Mouse (Mus musculus): ENCODE measurements around the gene Tcstv3. TPM values are rescaled to one million over a fixed set of nuclear protein-coding genes. Genes with fewer than 3 reads are reported as not detected.
"Not testable (repeated sequence)": the region's sequence is repeated elsewhere in the genome, so short reads cannot be mapped to it uniquely, and the experiment has no call there.

Gene Tcstv3
- polyA plus RNA-seq (2015; fragmentation: Nextera tagmentation; extraction: Ambion mirVana): not detected in 2 replicates

GRCm38 (mm10) chr13:120316578-120316977, at the start of gene Tcstv3:
Tcstv3 (plus strand) TSS chr13:120316878.
- H3K27ac ChIP-seq (ENCODE audit: low read length); ATAC-seq (replicated peaks; ENCODE audit: extremely low read depth, insufficient read depth, low FRiP score); H3K9me3 ChIP-seq (replicated peaks; ENCODE audit: control insufficient read depth, low read length); H3K4me3 ChIP-seq (ENCODE audit: low read length); H3K36me3 ChIP-seq (ENCODE audit: control insufficient read depth, insufficient read depth); H3K4me1 ChIP-seq (ENCODE audit: control insufficient read depth, insufficient read depth, low read length); H3K27me3 ChIP-seq (ENCODE audit: control insufficient read depth, insufficient read depth, low read length); H3K9ac ChIP-seq (ENCODE audit: low read length); H3K4me2 ChIP-seq (ENCODE audit: low read depth, low read length): not testable (repeated sequence)
- WGBS: 57% methylated on average over 3 of the region's 3 CpGs

- H3K4me2 ChIP-seq (ENCODE audit: low read depth, low read length); H3K36me3 ChIP-seq (ENCODE audit: control insufficient read depth, insufficient read depth); H3K4me1 ChIP-seq (ENCODE audit: control insufficient read depth, insufficient read depth, low read length); H3K9ac ChIP-seq (ENCODE audit: low read length); H3K4me3 ChIP-seq (ENCODE audit: low read length); H3K27ac ChIP-seq (ENCODE audit: low read length); H3K9me3 ChIP-seq (replicated peaks; ENCODE audit: control insufficient read depth, low read length); ATAC-seq (replicated peaks; ENCODE audit: extremely low read depth, insufficient read depth, low FRiP score); H3K27me3 ChIP-seq (ENCODE audit: control insufficient read depth, insufficient read depth, low read length): not testable (repeated sequence)
- 22% methylated on average over 2 of the region's 2 CpGs for WGBS
Measured at GRCm38 (mm10) chr13:120277837-120278236, 38.8 kb upstream of the Tcstv3 start.

GRCm38 (mm10) chr13:120278784-120279183, 37.9 kb upstream of the Tcstv3 start:
- no peak overlapping the region for H3K4me2 ChIP-seq (ENCODE audit: low read depth, low read length)
- H3K4me1 ChIP-seq (ENCODE audit: control insufficient read depth, insufficient read depth, low read length): no peaks in the 10 kb centered on the region
- no peak overlapping the region for H3K27ac ChIP-seq (ENCODE audit: low read length)
- no peaks in the 10 kb centered on the region for H3K27me3 ChIP-seq (ENCODE audit: control insufficient read depth, insufficient read depth, low read length)
- H3K9me3 ChIP-seq (replicated peaks; ENCODE audit: control insufficient read depth, low read length): no peaks in the 10 kb centered on the region
- no peak overlapping the region for H3K9ac ChIP-seq (ENCODE audit: low read length)
- H3K36me3 ChIP-seq (ENCODE audit: control insufficient read depth, insufficient read depth): no peaks in the 10 kb centered on the region
- no peak for ATAC-seq (replicated peaks; ENCODE audit: extremely low read depth, insufficient read depth, low FRiP score)
- H3K4me3 ChIP-seq (ENCODE audit: low read length): no peak overlapping the region
- WGBS: 84% methylated on average over 9 of the region's 9 CpGs

- ATAC-seq (replicated peaks; ENCODE audit: extremely low read depth, insufficient read depth, low FRiP score): no peak
- WGBS: 39% methylated on average over 1 of the region's 1 CpGs
Measured at GRCm38 (mm10) chr13:120299324-120299894, 17.3 kb upstream of the Tcstv3 start.

GRCm38 (mm10) chr13:120299991-120300442, 16.7 kb upstream of the Tcstv3 start, which contains the start of gene BC147527:
BC147527 (plus strand) TSS chr13:120300392.
- WGBS: 29% methylated on average over 2 of the region's 2 CpGs
- Histone ChIP-seq H3K4me2 (ENCODE audit: low read depth, low read length) (no peak within 1 kb of the TSS), H3K36me3 (ENCODE audit: control insufficient read depth, insufficient read depth) (no peaks in the 10 kb centered on the region), H3K27ac (ENCODE audit: low read length) (no peak within 1 kb of the TSS), H3K27me3 (ENCODE audit: control insufficient read depth, insufficient read depth, low read length) (no peaks in the 10 kb centered on the region), H3K9ac (ENCODE audit: low read length) (no peak within 1 kb of the TSS), H3K9me3 (replicated peaks; ENCODE audit: control insufficient read depth, low read length) (no peaks in the 10 kb centered on the region; the same call in 1 of the 2 replicates), H3K4me3 (ENCODE audit: low read length) (no peak within 1 kb of the TSS), H3K4me1 (ENCODE audit: control insufficient read depth, insufficient read depth, low read length) (no peaks in the 10 kb centered on the region)
- ATAC-seq (replicated peaks; ENCODE audit: extremely low read depth, insufficient read depth, low FRiP score): peak; percentile 67

More at GRCm38 (mm10) chr13:120299324-120299894, 17.3 kb upstream of the Tcstv3 start:
- Histone ChIP-seq H3K4me2 (ENCODE audit: low read depth, low read length) (no peak overlapping the region), H3K4me3 (ENCODE audit: low read length) (no peak overlapping the region), H3K4me1 (ENCODE audit: control insufficient read depth, insufficient read depth, low read length) (no peaks in the 10 kb centered on the region), H3K27ac (ENCODE audit: low read length) (no peak overlapping the region), H3K9ac (ENCODE audit: low read length) (no peak overlapping the region), H3K36me3 (ENCODE audit: control insufficient read depth, insufficient read depth) (no peaks in the 10 kb centered on the region), H3K9me3 (replicated peaks; ENCODE audit: control insufficient read depth, low read length) (no peaks in the 10 kb centered on the region; the same call in 1 of the 2 replicates), H3K27me3 (ENCODE audit: control insufficient read depth, insufficient read depth, low read length) (no peaks in the 10 kb centered on the region)

- Histone ChIP-seq H3K9ac (ENCODE audit: low read length) (no peak overlapping the region), H3K27ac (ENCODE audit: low read length) (no peak overlapping the region), H3K4me1 (ENCODE audit: control insufficient read depth, insufficient read depth, low read length) (no peaks in the 10 kb centered on the region), H3K4me2 (ENCODE audit: low read depth, low read length) (no peak overlapping the region), H3K9me3 (replicated peaks; ENCODE audit: control insufficient read depth, low read length) (no peaks in the 10 kb centered on the region; the same call in 1 of the 2 replicates), H3K4me3 (ENCODE audit: low read length) (no peak overlapping the region), H3K27me3 (ENCODE audit: control insufficient read depth, insufficient read depth, low read length) (no peaks in the 10 kb centered on the region), H3K36me3 (ENCODE audit: control insufficient read depth, insufficient read depth) (no peaks in the 10 kb centered on the region)
- 69% methylated on average over 4 of the region's 4 CpGs for WGBS
- no peak for ATAC-seq (replicated peaks; ENCODE audit: extremely low read depth, insufficient read depth, low FRiP score)
Measured at GRCm38 (mm10) chr13:120300853-120301252, 15.8 kb upstream of the Tcstv3 start.

- Histone ChIP-seq H3K36me3 (ENCODE audit: control insufficient read depth, insufficient read depth) (no peaks in the 10 kb centered on the region), H3K9me3 (replicated peaks; ENCODE audit: control insufficient read depth, low read length) (no peaks in the 10 kb centered on the region), H3K27me3 (ENCODE audit: control insufficient read depth, insufficient read depth, low read length) (no peaks in the 10 kb centered on the region), H3K9ac (ENCODE audit: low read length) (no peak overlapping the region), H3K4me2 (ENCODE audit: low read depth, low read length) (no peak overlapping the region), H3K27ac (ENCODE audit: low read length) (no peak overlapping the region), H3K4me1 (ENCODE audit: control insufficient read depth, insufficient read depth, low read length) (no peaks in the 10 kb centered on the region), H3K4me3 (ENCODE audit: low read length) (no peak overlapping the region)
- no peak for ATAC-seq (replicated peaks; ENCODE audit: extremely low read depth, insufficient read depth, low FRiP score)
- 66% methylated on average over 4 of the region's 4 CpGs for WGBS
Measured at GRCm38 (mm10) chr13:120310749-120311148, 5.9 kb upstream of the Tcstv3 start.

GRCm38 (mm10) chr13:120313584-120313983, 3.1 kb upstream of the Tcstv3 start:
- Histone ChIP-seq H3K27ac (ENCODE audit: low read length) (no peak overlapping the region), H3K4me3 (ENCODE audit: low read length) (no peak overlapping the region), H3K36me3 (ENCODE audit: control insufficient read depth, insufficient read depth) (no peaks in the 10 kb centered on the region), H3K9ac (ENCODE audit: low read length) (no peak overlapping the region), H3K27me3 (ENCODE audit: control insufficient read depth, insufficient read depth, low read length) (no peaks in the 10 kb centered on the region), H3K4me1 (ENCODE audit: control insufficient read depth, insufficient read depth, low read length) (no peaks in the 10 kb centered on the region), H3K9me3 (replicated peaks; ENCODE audit: control insufficient read depth, low read length) (no peaks in the 10 kb centered on the region), H3K4me2 (ENCODE audit: low read depth, low read length) (peak overlapping the region; percentile 35)
- 37% methylated on average over 14 of the region's 14 CpGs for WGBS
- ATAC-seq (replicated peaks; ENCODE audit: extremely low read depth, insufficient read depth, low FRiP score): no peak

GRCm38 (mm10) chr13:120320183-120320582, 3.5 kb downstream of the Tcstv3 start:
- H3K4me1 ChIP-seq (ENCODE audit: control insufficient read depth, insufficient read depth, low read length): no peaks in the 10 kb centered on the region
- H3K36me3 ChIP-seq (ENCODE audit: control insufficient read depth, insufficient read depth): no peaks in the 10 kb centered on the region
- H3K4me2 ChIP-seq (ENCODE audit: low read depth, low read length): no peak overlapping the region
- no peak overlapping the region for H3K27ac ChIP-seq (ENCODE audit: low read length)
- no peak overlapping the region for H3K9ac ChIP-seq (ENCODE audit: low read length)
- WGBS: 69% methylated on average over 3 of the region's 3 CpGs
- no peak overlapping the region for H3K4me3 ChIP-seq (ENCODE audit: low read length)
- no peaks in the 10 kb centered on the region for H3K9me3 ChIP-seq (replicated peaks; ENCODE audit: control insufficient read depth, low read length)
- ATAC-seq (replicated peaks; ENCODE audit: extremely low read depth, insufficient read depth, low FRiP score): no peak
- H3K27me3 ChIP-seq (ENCODE audit: control insufficient read depth, insufficient read depth, low read length): no peaks in the 10 kb centered on the region

Data from heart, embryonic 16.5 days (tissue).